Mouse (Mus musculus) layer of hippocampus, adult 18-20 months (tissue): ENCODE results near the gene Olfr1101. TPM values are rescaled to one million over a fixed set of nuclear protein-coding genes. Genes with fewer than 3 reads are reported as not detected.

Experiments used
- DNase-seq, 2 experiments: peaks; one replicate each; pipeline ENCODE4 v3.0.0; 2022; ENCODE audit warnings: low spot score in 2 of 2
- long read RNA-seq: library from polyadenylated mRNA; stranded (forward); transcript quantifications from one replicate; pipeline ENCODE4 v2.0.0, GENCODE M21; 2021
- total RNA-seq, 2 experiments: library from RNA; stranded (reverse); gene quantifications; 2 replicates each; pipeline ENCODE4 v1.2.3; 2021

Gene Olfr1101
- not detected for total RNA-seq
- long read RNA-seq, result 0 reads

DNA sequence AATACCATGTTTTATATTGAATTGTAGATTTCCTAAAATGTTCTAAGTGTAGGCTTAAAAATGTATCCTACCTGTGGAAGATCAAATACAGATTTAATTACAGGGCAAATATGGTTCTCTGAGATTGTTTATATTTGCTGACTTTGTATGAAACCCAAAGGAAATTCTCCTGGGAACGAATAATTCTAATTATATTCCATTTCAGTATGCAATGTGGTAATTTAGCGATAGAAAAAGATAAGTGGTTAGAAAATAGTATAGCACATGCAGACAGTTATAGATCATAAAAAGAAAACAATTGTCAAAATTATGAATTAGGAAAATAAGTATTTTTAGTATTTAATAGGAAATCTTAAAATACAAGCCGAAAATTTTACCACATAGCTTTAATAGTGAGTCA is at the start of gene Olfr1101:
Gene Olfr1101, minus strand, starts transcription at position 101 of the 400 bp plus-strand sequence.
- DNase-seq, result no peak

DNA sequence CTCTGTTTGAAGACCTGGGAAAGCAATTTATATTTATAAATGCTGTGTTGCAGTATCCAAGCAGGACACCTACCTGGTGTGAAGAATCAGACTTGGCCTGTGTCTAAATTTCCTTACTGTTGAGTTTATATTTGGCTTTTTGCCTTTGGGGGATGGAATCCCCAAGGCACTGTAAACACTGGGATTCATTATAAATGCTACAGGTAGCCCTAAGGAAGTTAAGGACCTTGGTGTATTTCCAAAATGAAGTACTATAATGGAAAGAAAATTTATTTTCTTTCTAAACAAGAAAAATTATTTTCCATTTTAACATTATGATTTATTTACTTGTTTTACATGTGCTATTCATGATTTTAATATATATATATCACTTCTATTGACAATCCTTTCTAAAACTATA is 45.4 kb upstream of the Olfr1101 start, which contains the start of gene Olfr1105:
Gene Olfr1105, minus strand, starts transcription at position 101 of the 400 bp plus-strand sequence.
- no peak for DNase-seq

DNA sequence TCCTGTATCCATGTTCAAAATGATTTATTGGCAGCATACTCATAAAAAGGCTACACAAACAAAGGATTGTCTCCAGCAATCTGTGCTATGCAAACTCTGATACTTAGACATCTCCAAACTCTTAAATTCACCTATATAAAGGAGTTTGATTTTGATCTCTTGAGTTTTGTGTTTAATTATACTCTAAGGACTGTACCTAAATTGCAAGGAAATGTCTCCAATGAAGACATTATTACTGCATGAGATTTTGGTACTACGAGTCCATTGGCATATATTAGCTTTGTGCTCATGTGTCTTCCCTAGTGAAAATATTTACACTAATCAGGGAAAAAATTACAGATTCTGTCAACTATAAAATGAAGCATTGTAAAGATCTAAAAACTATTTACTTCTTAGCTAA is 36.0 kb upstream of the Olfr1101 start, which contains the start of gene Olfr1104:
Gene Olfr1104, minus strand, starts transcription at position 101 of the 400 bp plus-strand sequence.
- DNase-seq, result no peak

DNA sequence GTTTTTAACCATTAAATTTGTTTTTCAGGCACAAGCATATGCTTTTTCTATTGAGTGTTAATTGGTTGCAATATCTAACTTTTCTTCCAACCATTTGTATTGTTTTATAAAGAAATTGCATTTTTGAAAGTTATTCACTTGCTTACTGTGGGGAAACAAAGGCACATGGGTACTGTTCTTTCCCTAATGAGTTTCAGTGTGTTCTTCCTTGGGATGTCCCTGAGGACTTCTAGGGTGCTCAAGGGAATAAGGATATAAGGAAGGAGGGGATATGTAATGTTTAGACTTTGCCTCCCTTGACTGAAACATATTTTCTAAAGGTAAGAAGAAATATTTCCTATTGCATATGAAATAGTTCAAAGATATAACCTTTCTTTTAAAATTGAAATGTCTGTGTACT is 7.1 kb upstream of the Olfr1101 start, which contains the start of gene Olfr1102:
Gene Olfr1102, plus strand, starts transcription at position 301 of the 400 bp plus-strand sequence.
- no peak for DNase-seq

DNA sequence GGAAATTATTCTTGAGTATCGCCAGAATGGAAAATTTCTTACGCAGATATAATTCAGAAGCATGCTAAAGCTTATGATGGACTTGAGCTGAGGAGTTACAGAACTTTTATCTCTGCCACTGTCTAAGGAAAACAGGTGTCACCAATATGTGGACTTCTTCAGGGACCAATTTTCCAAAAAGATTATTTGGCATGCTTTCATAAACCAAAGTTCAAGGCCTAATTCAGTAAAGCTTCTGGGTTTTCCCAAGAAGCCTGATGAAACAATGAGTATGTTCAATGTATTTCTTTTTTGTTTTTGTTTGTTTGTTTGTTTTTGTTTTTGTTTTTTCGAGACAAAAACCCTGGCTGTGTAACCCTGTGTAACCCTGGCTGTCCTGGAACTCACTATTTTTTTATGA is 11.2 kb downstream of the Olfr1101 start, which contains the start of gene Olfr1100:
Gene Olfr1100, minus strand, starts transcription at position 101 of the 400 bp plus-strand sequence.
- DNase-seq, result no peak

DNA sequence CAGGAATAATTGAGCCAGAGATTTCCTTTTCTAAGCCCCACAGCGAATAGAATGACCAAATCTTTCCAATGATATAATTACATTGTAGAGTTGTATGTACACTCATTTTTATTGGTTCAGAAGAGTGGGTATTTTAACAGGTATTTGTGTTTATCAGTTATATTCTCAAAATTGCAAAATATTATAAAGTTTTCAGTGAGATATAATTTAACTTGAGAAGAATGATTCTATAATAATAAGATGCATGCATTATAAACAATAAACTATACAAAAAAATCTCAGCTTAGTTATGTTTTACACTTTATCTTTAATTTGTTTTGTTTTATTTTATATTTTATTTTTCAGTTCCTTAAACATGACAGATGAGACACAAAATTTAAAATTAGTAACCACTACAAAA is 30.4 kb downstream of the Olfr1101 start, which contains the start of gene Olfr1099:
Gene Olfr1099, minus strand, starts transcription at position 101 of the 400 bp plus-strand sequence.
- DNase-seq, result no peak

Other genes with a start within 250 kb of the Olfr1101 start
- not detected for gene Olfr1090, start 232.2 kb downstream of the Olfr1101 start, total RNA-seq
- gene Olfr1093, start 208.7 kb downstream of the Olfr1101 start, total RNA-seq, result not detected
- gene Olfr141, start 181.2 kb downstream of the Olfr1101 start, total RNA-seq, result not detected
- gene Olfr1094, start 166.6 kb downstream of the Olfr1101 start, total RNA-seq, result not detected
- gene Olfr1095, start 139.5 kb downstream of the Olfr1101 start, total RNA-seq, result not detected
- gene Gm13723, start 116.4 kb downstream of the Olfr1101 start, total RNA-seq, result not detected
- not detected for gene Olfr1097, start 99.0 kb downstream of the Olfr1101 start, total RNA-seq
- gene Olfr1098, start 66.7 kb downstream of the Olfr1101 start, total RNA-seq, result not detected
- gene Olfr1099, start 30.5 kb downstream of the Olfr1101 start, total RNA-seq, result not detected
- gene Olfr1100, start 11.3 kb downstream of the Olfr1101 start, total RNA-seq, result not detected
- gene Olfr1102, start 7.2 kb upstream of the Olfr1101 start, total RNA-seq, result not detected
- not detected for gene Olfr1104, start 35.9 kb upstream of the Olfr1101 start, total RNA-seq
- gene Olfr1105, start 45.3 kb upstream of the Olfr1101 start, total RNA-seq, result not detected
- not detected for gene Olfr1106, start 61.1 kb upstream of the Olfr1101 start, total RNA-seq
- gene Olfr1107, start 84.6 kb upstream of the Olfr1101 start, total RNA-seq, result not detected
- gene Olfr1109, start 104.8 kb upstream of the Olfr1101 start, total RNA-seq, result not detected
- not detected for gene Olfr259, start 123.3 kb upstream of the Olfr1101 start, total RNA-seq
- not detected for gene Olfr1110, start 149.1 kb upstream of the Olfr1101 start, total RNA-seq
- not detected for gene Olfr1111, start 161.4 kb upstream of the Olfr1101 start, total RNA-seq
- not detected for gene Olfr1112, start 196.6 kb upstream of the Olfr1101 start, total RNA-seq
- not detected for gene Olfr1113, start 217.7 kb upstream of the Olfr1101 start, total RNA-seq